Mouse (Mus musculus): ENCODE data around the gene Uaca. TPM values are rescaled to one million over a fixed set of nuclear protein-coding genes. Genes with fewer than 3 reads are reported as not detected.

Gene Uaca
- polyA plus RNA-seq, 1 experiment from 2014 or later: 32.4 TPM

GRCm38 (mm10) chr9:60821501-60821900 lies 27.2 kb downstream of the Uaca start:
- Histone ChIP-seq H3K9me3 (no peaks in the 10 kb centered on the region), H3K27ac (no peak overlapping the region), H3K36me3 (replicated peaks) (no peaks in the 10 kb centered on the region), H3K4me1 (no peaks in the 10 kb centered on the region), H3K4me3 (replicated peaks) (no peak overlapping the region), H3K27me3 (no peaks in the 10 kb centered on the region), H3K4me2 (no peak overlapping the region), H3K9ac (no peak overlapping the region)
- 72% methylated on average over 4 of the region's 4 CpGs for WGBS
- no peak for ATAC-seq (ENCODE audit: low FRiP score)

- no peaks in the 10 kb centered on the region for H3K27me3 ChIP-seq
- no peaks in the 10 kb centered on the region for H3K4me1 ChIP-seq
- H3K4me2 ChIP-seq: no peak overlapping the region
- no peak overlapping the region for H3K27ac ChIP-seq
- 79% methylated on average over 6 of the region's 6 CpGs for WGBS
- no peak overlapping the region for H3K9ac ChIP-seq
- no peaks in the 10 kb centered on the region for H3K9me3 ChIP-seq
- ATAC-seq (ENCODE audit: low FRiP score): no peak
- H3K36me3 ChIP-seq (replicated peaks): no peaks in the 10 kb centered on the region
- no peak overlapping the region for H3K4me3 ChIP-seq (replicated peaks)
Measured at GRCm38 (mm10) chr9:60822681-60823080, 28.3 kb downstream of the Uaca start.

GRCm38 (mm10) chr9:60825506-60825905 lies 31.2 kb downstream of the Uaca start:
- H3K4me3 ChIP-seq (replicated peaks): no peak overlapping the region
- H3K9ac ChIP-seq: no peak overlapping the region
- WGBS: 95% methylated on average over 7 of the region's 7 CpGs
- H3K36me3 ChIP-seq (replicated peaks): no peaks in the 10 kb centered on the region
- H3K27me3 ChIP-seq: no peaks in the 10 kb centered on the region
- no peaks in the 10 kb centered on the region for H3K9me3 ChIP-seq
- no peaks in the 10 kb centered on the region for H3K4me1 ChIP-seq
- H3K27ac ChIP-seq: no peak overlapping the region
- no peak overlapping the region for H3K4me2 ChIP-seq
- ATAC-seq (ENCODE audit: low FRiP score): no peak

- Histone ChIP-seq H3K4me2 (no peak overlapping the region), H3K27me3 (no peaks in the 10 kb centered on the region), H3K9ac (no peak overlapping the region), H3K36me3 (replicated peaks) (no peaks in the 10 kb centered on the region), H3K9me3 (no peaks in the 10 kb centered on the region), H3K4me3 (replicated peaks) (no peak overlapping the region), H3K27ac (no peak overlapping the region), H3K4me1 (no peaks in the 10 kb centered on the region)
- 84% methylated on average over 7 of the region's 7 CpGs for WGBS
- ATAC-seq (ENCODE audit: low FRiP score): no peak
Measured at GRCm38 (mm10) chr9:60826759-60827158, 32.4 kb downstream of the Uaca start.

- WGBS: 86% methylated on average over 2 of the region's 2 CpGs
- Histone ChIP-seq H3K4me1 (no peaks in the 10 kb centered on the region), H3K27me3 (no peaks in the 10 kb centered on the region), H3K9ac (no peak overlapping the region), H3K36me3 (replicated peaks) (no peaks in the 10 kb centered on the region), H3K4me2 (no peak overlapping the region), H3K27ac (no peak overlapping the region), H3K4me3 (replicated peaks) (no peak overlapping the region), H3K9me3 (no peaks in the 10 kb centered on the region)
- ATAC-seq (ENCODE audit: low FRiP score): no peak
Measured at GRCm38 (mm10) chr9:60828196-60828595, 33.9 kb downstream of the Uaca start.

- H3K4me3 ChIP-seq (replicated peaks): no peak overlapping the region
- ATAC-seq (ENCODE audit: low FRiP score): no peak
- WGBS: 84% methylated on average over 4 of the region's 4 CpGs
Measured at GRCm38 (mm10) chr9:60829610-60830009, 35.3 kb downstream of the Uaca start.

GRCm38 (mm10) chr9:60830079-60830478 lies 35.7 kb downstream of the Uaca start:
- Histone ChIP-seq H3K4me3 (replicated peaks) (no peak overlapping the region), H3K27me3 (no peaks in the 10 kb centered on the region), H3K27ac (no peak overlapping the region), H3K4me2 (no peak overlapping the region), H3K9me3 (no peaks in the 10 kb centered on the region), H3K4me1 (no peaks in the 10 kb centered on the region), H3K36me3 (replicated peaks) (no peaks in the 10 kb centered on the region), H3K9ac (no peak overlapping the region)
- no peak for ATAC-seq (ENCODE audit: low FRiP score)
- WGBS: 79% methylated on average over 3 of the region's 3 CpGs

More at GRCm38 (mm10) chr9:60829610-60830009, 35.3 kb downstream of the Uaca start:
- no peaks in the 10 kb centered on the region for H3K36me3 ChIP-seq (replicated peaks)
- no peaks in the 10 kb centered on the region for H3K27me3 ChIP-seq
- H3K27ac ChIP-seq: no peak overlapping the region
- no peak overlapping the region for H3K9ac ChIP-seq
- H3K9me3 ChIP-seq: no peaks in the 10 kb centered on the region
- H3K4me1 ChIP-seq: no peaks in the 10 kb centered on the region
- no peak overlapping the region for H3K4me2 ChIP-seq

GRCm38 (mm10) chr9:60832233-60832632 lies 37.9 kb downstream of the Uaca start:
- Histone ChIP-seq H3K9me3 (no peaks in the 10 kb centered on the region), H3K27me3 (no peaks in the 10 kb centered on the region), H3K27ac (no peak overlapping the region), H3K36me3 (replicated peaks) (no peaks in the 10 kb centered on the region), H3K4me3 (replicated peaks) (no peak overlapping the region), H3K9ac (no peak overlapping the region), H3K4me1 (peaks cover 12% of the 10 kb centered on the region), H3K4me2 (no peak overlapping the region)
- 97% methylated on average over 8 of the region's 8 CpGs for WGBS
- no peak for ATAC-seq (ENCODE audit: low FRiP score)

GRCm38 (mm10) chr9:60836151-60836550 lies 41.8 kb downstream of the Uaca start:
- Histone ChIP-seq H3K4me1 (peaks cover 34% of the 10 kb centered on the region), H3K27me3 (0 out of 2 replicates have a peak, but pooled peaks cover 12% of the 10 kb centered on the region), H3K9me3 (no peaks in the 10 kb centered on the region), H3K4me3 (replicated peaks) (no peak overlapping the region), H3K4me2 (no peak overlapping the region), H3K27ac (no peak overlapping the region), H3K9ac (no peak overlapping the region), H3K36me3 (replicated peaks) (no peaks in the 10 kb centered on the region)
- 55% methylated on average over 5 of the region's 5 CpGs for WGBS
- no peak for ATAC-seq (ENCODE audit: low FRiP score)

GRCm38 (mm10) chr9:60837078-60837448 lies 42.7 kb downstream of the Uaca start:
- Histone ChIP-seq H3K9ac (no peak overlapping the region), H3K4me1 (peaks cover 38% of the 10 kb centered on the region), H3K4me2 (peak overlapping the region; percentile 59), H3K9me3 (no peaks in the 10 kb centered on the region), H3K36me3 (replicated peaks) (no peaks in the 10 kb centered on the region), H3K27me3 (0 out of 2 replicates have a peak, but pooled peaks cover 12% of the 10 kb centered on the region), H3K27ac (peak overlapping the region; percentile 65), H3K4me3 (replicated peaks) (0 out of 2 replicates have a peak overlapping the region, but pooled peaks have one; percentile 22)
- whole genome bisulfite sequencing: 51% methylated on average over 4 of the region's 4 CpGs
- no peak for ATAC-seq (ENCODE audit: low FRiP score)

GRCm38 (mm10) chr9:60837449-60838141 lies 43.3 kb downstream of the Uaca start:
- peak overlapping the region; percentile 60 for H3K9ac ChIP-seq
- 0 out of 2 replicates have a peak, but pooled peaks cover 12% of the 10 kb centered on the region for H3K27me3 ChIP-seq
- H3K36me3 ChIP-seq (replicated peaks): no peaks in the 10 kb centered on the region
- H3K4me2 ChIP-seq: peak overlapping the region; percentile 59
- peak overlapping the region; percentile 65 for H3K27ac ChIP-seq
- H3K4me1 ChIP-seq: peaks cover 38% of the 10 kb centered on the region
- H3K9me3 ChIP-seq: no peaks in the 10 kb centered on the region
- H3K4me3 ChIP-seq (replicated peaks): peak overlapping the region; percentile 22
- ATAC-seq (ENCODE audit: low FRiP score): 0 out of 2 replicates have a peak, but pooled peaks have one; percentile 41
- WGBS: 3% methylated on average over 20 of the region's 20 CpGs

GRCm38 (mm10) chr9:60838331-60838872 lies 44.1 kb downstream of the Uaca start:
- Histone ChIP-seq H3K9ac (no peak overlapping the region; the same call in 1 of the 2 replicates), H3K27ac (0 out of 2 replicates have a peak overlapping the region, but pooled peaks have one; percentile 13), H3K27me3 (0 out of 2 replicates have a peak, but pooled peaks cover 12% of the 10 kb centered on the region), H3K4me1 (peaks cover 38% of the 10 kb centered on the region), H3K4me3 (replicated peaks) (no peak overlapping the region), H3K9me3 (no peaks in the 10 kb centered on the region), H3K36me3 (replicated peaks) (no peaks in the 10 kb centered on the region), H3K4me2 (peak overlapping the region; percentile 59)
- no peak for ATAC-seq (ENCODE audit: low FRiP score)
- 17% methylated on average over 9 of the region's 9 CpGs for WGBS

- H3K9ac ChIP-seq: no peak overlapping the region
- no peak overlapping the region for H3K4me2 ChIP-seq
- peaks cover 16% of the 10 kb centered on the region; the same call in 1 of the 2 replicates for H3K27me3 ChIP-seq
- no peaks in the 10 kb centered on the region for H3K36me3 ChIP-seq (replicated peaks)
- no peak for ATAC-seq (ENCODE audit: low FRiP score)
- 11% methylated on average over 5 of the region's 5 CpGs for WGBS
- H3K4me3 ChIP-seq (replicated peaks): no peak overlapping the region
- no peaks in the 10 kb centered on the region for H3K9me3 ChIP-seq
- H3K4me1 ChIP-seq: peaks cover 34% of the 10 kb centered on the region
- no peak overlapping the region for H3K27ac ChIP-seq
Measured at GRCm38 (mm10) chr9:60841393-60841792, 47.1 kb downstream of the Uaca start.
